Mouse (Mus musculus) lung, embryonic 14.5 days (tissue): ENCODE measurements around the gene Ptp4a2. TPM values are rescaled to one million over a fixed set of nuclear protein-coding genes. Genes with fewer than 3 reads are reported as not detected.

Experiments
- ATAC-seq: fragments of 200-750 bp; cut with Nextera tagmentation; 2 replicates; pipeline ENCODE4 v1.8.0; 2017; ENCODE audit warnings: mild to moderate bottlenecking, moderate TSS enrichment, moderate library complexity; ENCODE audit not compliant: insufficient read depth
- DNase-seq: peaks from one replicate; pipeline ENCODE4 v3.0.0-alpha.2; 2015
- H3K27ac ChIP-seq: fragments of 300-500 bp; sonication (generic); 2 replicates; pipeline ENCODE4 v1.5.1; 2014; ENCODE audit warnings: low read depth, mild to moderate bottlenecking, moderate library complexity
- H3K27me3 ChIP-seq: fragments of 300-500 bp; sonication (generic); 2 replicates; pipeline ENCODE4 v1.6.1; 2014; ENCODE audit warnings: low read length, control low read depth; ENCODE audit not compliant: insufficient read depth
- H3K36me3 ChIP-seq: fragments of 300-500 bp; sonication (generic); 2 replicates; pipeline ENCODE4 v1.6.1; 2014; ENCODE audit warnings: control low read depth; ENCODE audit not compliant: insufficient read depth
- H3K4me1 ChIP-seq: fragments of 300-500 bp; sonication (generic); 2 replicates; pipeline ENCODE4 v1.6.1; 2014; ENCODE audit warnings: antibody characterized with exemption, control low read depth; ENCODE audit not compliant: insufficient read depth
- H3K4me2 ChIP-seq: fragments of 300-500 bp; sonication (generic); 2 replicates; pipeline ENCODE4 v1.6.1; 2014; ENCODE audit warnings: mild to moderate bottlenecking
- H3K4me3 ChIP-seq: fragments of 300-500 bp; sonication (generic); 2 replicates; pipeline ENCODE4 v1.5.1; 2014; ENCODE audit warnings: low read depth, low read length
- H3K9ac ChIP-seq: fragments of 300-500 bp; sonication (generic); 2 replicates; pipeline ENCODE4 v1.6.1; 2014
- H3K9me3 ChIP-seq: fragments of 300-500 bp; sonication (generic); 2 replicates; pipeline ENCODE4 v1.6.1; 2016; ENCODE audit warnings: low read depth, low read length, control low read depth
- CTCF ChIP-seq: IDR thresholded peaks from 2 replicates; pipeline ENCODE4 v1.5.1; 2016; ENCODE audit warnings: antibody characterized with exemption, low read depth
- WGBS: fragments of 180-500 bp; shearing (Covaris S2); extraction: QIAGEN DNeasy Blood & Tissue Kit; methylation state at CpG from one replicate; pipeline ENCODE4 v1.1.7; 2014; 5-methylcytosine and 5-hydroxymethylcytosine counted together
- polyA plus RNA-seq: library from polyadenylated mRNA; unstranded; fragments of >200 nt; fragmentation: Nextera tagmentation; extraction: Ambion mirVana; gene quantifications from 2 replicates; pipeline ENCODE4 v1.2.1, GENCODE M21; 2014

Ptp4a2 gene
- polyA plus RNA-seq, 1 experiment from 2014 or later: 291 TPM

DNA sequence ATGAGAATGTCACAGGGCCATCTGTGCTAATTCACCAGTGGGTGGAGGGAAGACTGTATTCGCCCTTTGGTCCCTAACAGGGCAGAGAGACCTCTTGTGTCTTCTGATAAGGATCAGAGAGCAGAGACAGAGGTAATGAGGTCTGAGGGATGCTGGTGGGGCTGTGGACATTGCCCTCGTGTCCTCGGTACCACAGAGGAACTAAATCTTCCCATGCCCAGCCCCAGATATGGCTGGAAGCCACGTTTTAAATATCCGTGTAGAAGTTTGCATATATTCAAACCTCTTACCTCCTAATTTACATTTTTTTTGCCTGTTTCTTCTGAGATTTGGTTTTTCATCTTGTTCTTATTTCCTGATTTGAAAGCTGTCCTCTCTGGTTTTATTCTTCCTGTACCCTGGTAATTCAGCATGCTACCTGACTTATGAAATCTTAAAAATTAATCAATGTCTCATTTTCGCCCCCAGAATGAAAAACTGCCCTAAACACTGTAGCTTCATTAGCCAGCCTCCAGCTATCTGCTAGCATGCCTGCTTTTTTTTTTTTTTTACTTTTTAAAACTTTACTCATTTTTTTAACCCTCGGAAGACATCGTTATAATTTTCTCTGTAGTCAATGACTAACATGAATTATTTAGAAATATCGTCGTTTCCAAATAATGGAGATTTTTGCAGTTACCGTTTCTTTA is 67.1 kb downstream of the Ptp4a2 start:
- H3K4me2 ChIP-seq: peak overlapping the region; percentile 64
- H3K4me1 ChIP-seq: peaks cover 19% of the 10 kb centered on the region
- TF ChIP-seq CTCF: no peak
- H3K36me3 ChIP-seq: no peaks in the 10 kb centered on the region
- H3K9me3 ChIP-seq: no peaks in the 10 kb centered on the region
- H3K4me3 ChIP-seq: peak overlapping the region; percentile 28; the same call in 1 of the 2 replicates
- DNase-seq (no peak), ATAC-seq (no peak)
- 61% methylated on average over 11 of the region's 11 CpGs for WGBS
- peak overlapping the region; percentile 64 for H3K9ac ChIP-seq
- H3K27ac ChIP-seq: peak overlapping the region; percentile 82
- H3K27me3 ChIP-seq: no peaks in the 10 kb centered on the region

DNA sequence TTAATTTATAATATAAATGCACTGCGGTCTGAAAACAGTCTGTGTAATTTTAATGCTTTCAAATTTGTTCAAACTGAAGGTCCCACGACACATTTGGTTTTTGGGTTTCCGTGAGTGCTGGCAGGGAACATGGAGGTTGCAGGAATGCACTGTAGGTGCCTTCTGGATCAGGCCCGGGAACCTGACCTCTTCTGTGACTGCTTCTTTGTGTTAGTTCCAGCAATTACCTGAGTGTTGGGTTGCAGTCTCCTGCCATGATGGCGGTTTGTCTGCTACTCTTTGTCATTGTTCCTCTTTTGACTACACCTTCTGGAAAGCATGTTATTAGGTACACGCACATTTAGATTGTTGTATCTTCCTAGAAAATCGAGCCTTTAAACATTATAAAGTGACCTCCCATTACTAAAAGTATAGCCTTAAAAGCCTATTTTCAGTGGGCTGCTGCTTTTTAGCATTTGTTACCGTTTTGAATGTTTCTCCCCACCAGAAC is 67.7 kb downstream of the Ptp4a2 start:
- Histone ChIP-seq H3K4me3 (no peak overlapping the region), H3K36me3 (no peaks in the 10 kb centered on the region), H3K9me3 (no peaks in the 10 kb centered on the region), H3K4me2 (no peak overlapping the region), H3K9ac (no peak overlapping the region), H3K4me1 (peaks cover 19% of the 10 kb centered on the region), H3K27ac (no peak overlapping the region), H3K27me3 (no peaks in the 10 kb centered on the region)
- DNase-seq: no peak
- TF ChIP-seq CTCF: no peak
- WGBS: 69% methylated on average over 8 of the region's 8 CpGs
- ATAC-seq: no peak

DNA sequence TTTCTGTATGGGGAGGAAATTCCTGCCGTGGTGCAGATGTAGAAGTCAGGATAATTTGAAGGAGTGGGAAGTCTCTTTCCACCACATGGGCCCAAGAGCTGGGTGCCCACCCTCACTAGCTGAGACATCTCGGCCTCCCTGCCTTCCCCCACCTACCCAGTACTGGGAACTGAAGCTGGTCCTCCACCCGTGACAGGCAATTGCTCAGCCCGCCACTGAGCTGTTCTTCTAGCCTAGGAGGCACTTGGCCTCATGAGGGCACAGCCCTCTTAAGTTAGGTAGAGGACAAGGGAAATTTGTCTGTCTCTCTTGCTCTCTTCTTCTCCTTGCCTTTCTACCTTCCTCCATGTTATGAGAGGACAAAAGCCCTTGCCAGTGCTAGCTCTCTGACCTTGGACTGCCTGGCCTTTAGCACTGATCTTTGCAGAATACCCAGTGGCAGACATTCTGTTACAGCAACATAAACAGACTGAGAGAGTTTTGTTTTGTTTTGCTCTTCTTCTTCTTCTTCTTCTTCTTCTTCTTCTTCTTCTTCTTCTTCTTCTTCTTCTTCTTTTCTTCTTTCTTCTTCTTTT is 68.3 kb downstream of the Ptp4a2 start:
- Histone ChIP-seq H3K27me3 (no peaks in the 10 kb centered on the region), H3K9me3 (no peaks in the 10 kb centered on the region), H3K27ac (no peak overlapping the region), H3K9ac (no peak overlapping the region), H3K4me1 (peaks cover 19% of the 10 kb centered on the region), H3K36me3 (no peaks in the 10 kb centered on the region), H3K4me2 (no peak overlapping the region), H3K4me3 (no peak overlapping the region)
- ATAC-seq (no peak), DNase-seq (no peak)
- WGBS: 67% methylated on average over 4 of the region's 4 CpGs
- no peak for TF ChIP-seq CTCF

DNA sequence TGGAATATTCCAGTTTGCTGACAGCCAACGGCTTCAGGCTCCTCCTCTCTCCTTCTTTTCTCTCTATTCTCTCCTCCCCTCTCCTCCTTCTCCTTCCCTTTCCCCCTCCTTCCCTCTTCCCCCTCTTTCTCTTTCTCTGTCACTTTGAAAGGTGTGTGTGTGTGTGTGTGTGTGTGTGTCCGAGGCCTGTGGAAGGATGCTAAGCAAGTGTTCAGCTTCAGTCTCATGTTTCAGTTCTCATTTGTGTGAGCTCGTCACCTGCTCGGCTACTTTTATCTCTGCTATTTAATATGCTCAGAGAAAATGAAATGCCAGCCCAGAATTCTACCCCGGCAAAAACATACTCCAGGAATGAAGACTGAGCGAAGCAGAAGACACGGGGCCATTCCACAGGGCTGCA is 69.6 kb downstream of the Ptp4a2 start:
- no peak overlapping the region for H3K4me2 ChIP-seq
- DNase-seq: no peak
- no peaks in the 10 kb centered on the region for H3K36me3 ChIP-seq
- H3K9me3 ChIP-seq: no peaks in the 10 kb centered on the region
- no peak overlapping the region for H3K27ac ChIP-seq
- H3K4me1 ChIP-seq: peaks cover 19% of the 10 kb centered on the region
- no peak for ATAC-seq
- H3K4me3 ChIP-seq: no peak overlapping the region
- no peak for TF ChIP-seq CTCF
- WGBS: 55% methylated on average over 7 of the region's 7 CpGs
- H3K27me3 ChIP-seq: no peaks in the 10 kb centered on the region
- no peak overlapping the region for H3K9ac ChIP-seq

DNA sequence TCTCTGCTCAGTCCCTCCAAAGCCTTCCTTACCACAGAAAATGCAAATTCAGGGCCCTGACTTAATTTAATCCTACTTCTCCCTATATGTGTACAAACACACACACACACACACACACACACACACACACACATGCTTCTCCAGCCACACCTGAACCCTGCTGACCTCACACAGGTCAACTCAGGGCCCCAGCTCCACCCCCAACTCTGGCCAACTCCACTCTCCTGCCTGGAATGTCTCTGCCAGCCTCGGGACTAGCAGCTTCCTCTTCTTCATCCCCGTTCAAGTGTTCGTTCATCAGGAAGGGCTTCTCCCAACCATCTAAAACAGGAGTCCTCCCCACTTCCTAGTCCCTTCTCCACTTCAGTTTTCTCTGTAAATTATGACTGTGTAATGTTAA is 70.6 kb downstream of the Ptp4a2 start:
- H3K4me1 ChIP-seq: peaks cover 19% of the 10 kb centered on the region
- H3K27me3 ChIP-seq: no peaks in the 10 kb centered on the region
- no peaks in the 10 kb centered on the region for H3K36me3 ChIP-seq
- peak overlapping the region; percentile 72; the same call in 1 of the 2 replicates for H3K27ac ChIP-seq
- H3K9ac ChIP-seq: no peak overlapping the region
- no peak for TF ChIP-seq CTCF
- no peak overlapping the region for H3K4me3 ChIP-seq
- H3K4me2 ChIP-seq: peak overlapping the region; percentile 49; the same call in 1 of the 2 replicates
- no peaks in the 10 kb centered on the region for H3K9me3 ChIP-seq
- WGBS: 12% methylated on average over 3 of the region's 3 CpGs
- DNase-seq (no peak), ATAC-seq (no peak)

DNA sequence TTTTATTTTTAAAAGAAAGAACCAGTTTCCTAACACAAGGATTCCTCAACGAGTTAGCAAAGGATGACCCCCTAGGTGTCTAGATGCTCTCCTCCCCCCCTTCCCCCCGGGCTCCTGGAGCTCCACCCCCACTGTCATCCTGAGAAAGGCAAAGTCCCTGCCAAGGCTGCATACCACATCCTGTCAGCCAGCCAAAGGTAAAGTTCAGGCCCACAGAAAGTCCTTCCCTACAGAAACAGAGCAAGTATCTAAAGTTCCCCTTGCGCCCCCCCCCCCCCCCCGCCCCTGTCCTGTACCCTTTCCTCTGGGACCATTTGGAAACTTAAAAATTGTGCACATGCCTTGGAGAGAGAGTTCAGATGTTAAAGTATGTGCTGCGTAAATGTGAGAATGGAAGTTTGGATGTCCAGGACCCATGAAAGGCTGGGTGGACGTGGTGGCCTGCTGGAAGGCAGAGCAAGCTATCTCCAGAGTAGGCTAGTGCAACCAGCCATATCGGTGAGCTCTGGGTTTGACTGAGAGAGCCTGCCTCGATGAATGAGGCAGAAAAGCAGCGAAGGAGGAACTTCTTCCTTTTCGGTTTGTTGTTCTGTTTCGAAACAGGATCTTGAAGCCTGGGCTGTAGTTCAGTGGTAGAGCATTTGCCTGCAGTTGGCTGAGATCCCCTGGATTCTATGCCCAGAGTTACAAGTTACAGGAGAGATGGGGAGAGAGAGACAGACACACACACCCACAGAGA is 71.7 kb downstream of the Ptp4a2 start:
- DNase-seq (peak; percentile 76), ATAC-seq (peak; percentile 59)
- H3K9ac ChIP-seq: peak overlapping the region; percentile 40

More for the DNA sequence above, 71.7 kb downstream of the Ptp4a2 start:
- 19% methylated on average over 11 of the region's 11 CpGs for WGBS
- no peak for TF ChIP-seq CTCF
- H3K4me3 ChIP-seq: peak overlapping the region; percentile 2; the same call in 1 of the 2 replicates
- H3K27me3 ChIP-seq: no peaks in the 10 kb centered on the region
- H3K36me3 ChIP-seq: no peaks in the 10 kb centered on the region
- peak overlapping the region; percentile 49 for H3K4me2 ChIP-seq
- peak overlapping the region; percentile 72 for H3K27ac ChIP-seq
- peaks cover 15% of the 10 kb centered on the region for H3K4me1 ChIP-seq
- H3K9me3 ChIP-seq: no peaks in the 10 kb centered on the region
